Mouse (Mus musculus): ENCODE measurements at regions not wholly inside any gene's neighbourhood (a gene's known extent, or its start where the extent isn't known, plus 50 kb on each side); places are given as distances from the start of the nearest gene placed in this dataset.
"Not testable (repeated sequence)": the region's sequence is repeated elsewhere in the genome, so short reads cannot be mapped to it uniquely, and the experiment has no call there.

- no peak for DNase-seq
Measured at GRCm38 (mm10) chr10:91440051-91440450, 258.9 kb upstream of the Tmpo start.

GRCm38 (mm10) chr10:91437917-91438316 is 256.8 kb upstream of the Tmpo start:
- no peak for DNase-seq

GRCm38 (mm10) chr10:91436091-91436569 is 255.0 kb upstream of the Tmpo start:
- no peak for DNase-seq

- DNase-seq, result no peak
Measured at GRCm38 (mm10) chr10:91430281-91430680, 249.2 kb upstream of the Tmpo start.

- DNase-seq, result no peak
Measured at GRCm38 (mm10) chr10:91426584-91426983, 245.5 kb upstream of the Tmpo start.

GRCm38 (mm10) chr10:91425625-91426385 is 244.7 kb upstream of the Tmpo start:
- DNase-seq, result not testable (repeated sequence)

- no peak for DNase-seq
Measured at GRCm38 (mm10) chr10:91424786-91425185, 243.7 kb upstream of the Tmpo start.

GRCm38 (mm10) chr10:91387255-91387654 is 206.1 kb upstream of the Tmpo start:
- DNase-seq, result no peak

- DNase-seq, result peak; percentile 20
Measured at GRCm38 (mm10) chr10:91384372-91384771, 203.3 kb upstream of the Tmpo start.

GRCm38 (mm10) chr10:91376683-91377082 is 195.6 kb upstream of the Tmpo start:
- no peak for DNase-seq

- no peak for DNase-seq
Measured at GRCm38 (mm10) chr10:91367488-91367887, 186.4 kb upstream of the Tmpo start.

GRCm38 (mm10) chr10:91362587-91362986 is 181.5 kb upstream of the Tmpo start:
- no peak for DNase-seq

GRCm38 (mm10) chr10:91361621-91362020 is 180.5 kb upstream of the Tmpo start:
- DNase-seq, result no peak

GRCm38 (mm10) chr10:91345465-91345864 is 164.3 kb upstream of the Tmpo start:
- DNase-seq, result no peak

- no peak for DNase-seq
Measured at GRCm38 (mm10) chr10:91342083-91342482, 161.0 kb upstream of the Tmpo start.

GRCm38 (mm10) chr10:91339361-91339760 is 158.2 kb upstream of the Tmpo start:
- DNase-seq, result no peak

GRCm38 (mm10) chr10:91326661-91327312 is 145.7 kb upstream of the Tmpo start:
- no peak for DNase-seq

- DNase-seq, result no peak
Measured at GRCm38 (mm10) chr10:91326144-91326655, 145.1 kb upstream of the Tmpo start.

GRCm38 (mm10) chr10:91321226-91321625 is 140.1 kb upstream of the Tmpo start:
- no peak for DNase-seq

- no peak for DNase-seq
Measured at GRCm38 (mm10) chr10:91319442-91320112, 138.5 kb upstream of the Tmpo start.

GRCm38 (mm10) chr10:91314441-91314840 is 133.3 kb upstream of the Tmpo start:
- DNase-seq, result no peak

GRCm38 (mm10) chr10:91313316-91313715 is 132.2 kb upstream of the Tmpo start:
- no peak for DNase-seq

GRCm38 (mm10) chr10:91312913-91313312 is 131.8 kb upstream of the Tmpo start:
- DNase-seq, result no peak

GRCm38 (mm10) chr10:91300067-91300466 is 119.0 kb upstream of the Tmpo start:
- DNase-seq, result no peak
